Mouse (Mus musculus): ENCODE measurements at regions not wholly inside any gene's neighbourhood (a gene's known extent, or its start where the extent isn't known, plus 50 kb on each side); places are given as distances from the start of the nearest gene placed in this dataset.
A peak's percentile ranks its signal among the peaks of the same experiment; 100 is the strongest.

GRCm38 (mm10) chr10:6053207-6053606 is 131.0 kb upstream of the Rgs17 start:
- no peak for DNase-seq (ENCODE audit: low spot score)

DNA sequence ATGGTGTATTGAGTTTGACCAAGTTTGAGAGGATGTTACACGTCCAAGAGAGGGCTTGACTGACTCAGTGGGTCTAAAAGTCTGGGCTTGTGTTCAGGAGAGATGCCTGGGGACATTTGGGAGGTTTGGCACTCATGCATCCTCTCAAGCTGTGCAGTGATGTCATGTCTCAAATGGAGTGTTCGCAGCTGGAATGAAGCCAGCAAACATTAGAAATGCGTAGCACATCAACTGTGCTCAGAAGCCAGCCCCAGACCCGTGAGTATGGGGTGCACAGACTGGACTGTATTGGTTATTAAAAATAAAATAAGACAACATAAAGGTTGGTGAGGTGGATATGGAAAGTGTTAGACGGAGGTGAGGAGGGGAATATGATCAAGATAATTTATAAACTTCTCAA is 121.2 kb upstream of the Rgs17 start:
- no peak for DNase-seq (ENCODE audit: low spot score)

GRCm38 (mm10) chr10:6039771-6040170 is 117.6 kb upstream of the Rgs17 start:
- DNase-seq (ENCODE audit: low spot score) = no peak

GRCm38 (mm10) chr10:6035792-6036487 is 113.7 kb upstream of the Rgs17 start:
- peak; percentile 29 for DNase-seq (ENCODE audit: low spot score)

DNA sequence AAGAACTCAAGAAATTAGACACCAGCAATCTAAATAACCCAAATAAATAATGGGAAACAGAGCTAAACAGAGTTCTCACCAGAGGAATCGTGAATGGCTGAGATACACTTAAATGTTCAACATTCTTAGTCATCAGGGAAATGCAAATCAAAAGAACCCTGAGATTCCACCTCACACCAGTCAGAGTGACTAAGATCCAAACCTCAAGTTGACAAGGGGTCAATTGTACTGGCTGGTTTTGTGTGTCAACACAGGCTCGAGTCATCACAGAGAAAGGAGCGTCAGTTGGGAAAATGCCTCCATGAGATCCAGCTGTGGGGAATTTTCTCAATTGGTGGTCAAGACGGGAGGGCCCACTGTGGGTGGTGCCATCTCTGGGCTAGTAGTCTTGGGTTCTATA is 110.3 kb upstream of the Rgs17 start:
- DNase-seq (ENCODE audit: low spot score) = no peak

GRCm38 (mm10) chr10:6027551-6027950 is 105.4 kb upstream of the Rgs17 start:
- DNase-seq (ENCODE audit: low spot score) = no peak

DNA sequence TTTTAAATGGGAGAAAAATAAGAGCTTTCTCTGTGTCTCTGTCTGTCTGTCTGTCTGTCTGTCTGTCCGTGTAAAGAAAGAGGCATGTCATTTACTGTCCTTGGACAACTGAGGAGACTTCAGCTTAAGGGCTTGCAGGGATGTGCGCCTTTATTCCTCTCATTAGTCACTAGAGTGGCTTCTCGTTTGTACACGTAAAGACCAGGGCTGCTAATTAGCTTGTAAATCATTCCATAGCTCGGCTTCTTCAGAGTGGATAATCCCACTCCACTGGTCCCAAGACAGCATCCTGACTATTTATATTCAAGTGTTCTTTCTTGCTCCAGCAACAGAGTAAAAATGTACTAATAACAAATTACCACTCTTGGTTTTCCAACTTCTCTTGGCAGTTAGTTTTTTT is 104.1 kb upstream of the Rgs17 start:
- no peak for DNase-seq (ENCODE audit: low spot score)

- no peak for DNase-seq (ENCODE audit: low spot score)
Measured at GRCm38 (mm10) chr10:6022609-6023283, 100.5 kb upstream of the Rgs17 start.

DNA sequence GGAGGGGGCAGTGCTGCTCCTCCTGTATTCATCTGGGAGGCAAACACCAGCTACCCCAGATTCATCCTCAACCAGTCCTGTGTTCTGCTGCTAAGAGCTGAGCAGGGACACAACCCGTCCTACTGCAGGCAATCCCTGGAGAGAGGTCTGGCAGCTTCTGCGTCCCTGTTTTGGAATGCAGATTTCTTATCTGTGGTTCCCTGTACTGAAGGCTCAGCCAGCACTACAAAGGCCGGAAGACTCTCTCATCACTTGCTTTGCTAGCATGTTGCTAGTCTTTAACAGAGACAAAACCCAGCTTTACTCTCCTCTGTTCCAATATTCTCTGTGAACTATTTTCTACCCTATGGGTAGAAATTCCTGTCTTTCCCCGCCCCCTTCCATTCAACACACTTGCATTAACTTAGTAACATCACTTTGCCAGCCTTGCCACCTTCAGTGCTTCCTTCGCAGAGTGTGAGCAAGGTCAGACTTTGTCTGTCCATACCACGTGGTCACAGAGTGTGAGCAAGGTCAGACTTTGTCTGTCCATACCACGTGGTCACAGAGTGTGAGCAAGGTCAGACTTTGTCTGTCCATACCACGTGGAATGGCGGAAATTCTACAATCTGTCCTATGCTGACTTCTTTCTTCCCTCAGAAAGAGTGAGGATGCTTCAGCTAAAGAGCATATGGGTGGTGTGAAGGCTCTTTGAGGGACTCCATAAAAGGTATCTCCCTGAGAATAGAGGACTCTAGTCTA is 98.9 kb upstream of the Rgs17 start:
- no peak for DNase-seq (ENCODE audit: low spot score)

- no peak for DNase-seq (ENCODE audit: low spot score)
Measured at GRCm38 (mm10) chr10:6013743-6014142, 91.5 kb upstream of the Rgs17 start.

- no peak for DNase-seq (ENCODE audit: low spot score)
Measured at GRCm38 (mm10) chr10:6011541-6011940, 89.3 kb upstream of the Rgs17 start.

DNA sequence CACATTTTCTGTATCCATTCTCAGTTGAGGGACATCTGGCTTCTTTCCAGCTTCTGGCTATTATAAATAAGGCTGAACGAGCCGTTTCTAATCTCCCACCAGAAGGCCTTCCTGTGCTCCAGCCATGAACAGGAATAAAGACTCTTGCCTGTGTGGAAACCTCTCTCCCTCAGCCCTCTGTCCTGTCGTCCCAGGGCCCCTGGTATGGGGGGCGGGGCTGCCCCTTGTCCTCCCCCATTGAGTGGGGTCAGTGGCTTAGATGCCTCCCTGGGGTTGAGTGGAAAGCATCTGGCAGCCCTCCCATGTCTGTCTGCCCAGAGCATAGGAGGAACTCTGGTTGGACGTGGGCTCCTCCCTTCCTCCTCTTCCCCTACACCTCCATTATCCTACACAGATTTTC is 88.8 kb upstream of the Rgs17 start:
- no peak for DNase-seq (ENCODE audit: low spot score)

- no peak for DNase-seq (ENCODE audit: low spot score)
Measured at GRCm38 (mm10) chr10:6007238-6007972, 85.2 kb upstream of the Rgs17 start.

DNA sequence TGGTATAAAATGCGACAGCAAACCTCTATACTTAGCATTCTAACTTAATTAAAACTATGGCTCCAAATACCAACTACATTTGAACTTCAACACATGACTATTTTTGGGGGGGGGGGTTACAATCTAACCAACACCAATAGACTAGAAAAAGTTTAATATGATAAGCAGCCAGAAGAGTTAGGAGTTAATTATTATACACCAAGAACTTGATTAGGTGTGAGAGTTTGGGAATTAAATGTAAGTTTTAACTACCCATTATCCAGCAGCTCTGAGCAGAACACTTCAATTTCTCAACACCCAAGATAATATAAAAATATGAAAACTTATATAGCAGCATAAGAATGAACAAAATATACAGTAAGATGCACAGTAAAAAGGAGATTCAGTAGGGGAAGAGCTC is 59.2 kb upstream of the Rgs17 start:
- DNase-seq (ENCODE audit: low spot score) = no peak

DNA sequence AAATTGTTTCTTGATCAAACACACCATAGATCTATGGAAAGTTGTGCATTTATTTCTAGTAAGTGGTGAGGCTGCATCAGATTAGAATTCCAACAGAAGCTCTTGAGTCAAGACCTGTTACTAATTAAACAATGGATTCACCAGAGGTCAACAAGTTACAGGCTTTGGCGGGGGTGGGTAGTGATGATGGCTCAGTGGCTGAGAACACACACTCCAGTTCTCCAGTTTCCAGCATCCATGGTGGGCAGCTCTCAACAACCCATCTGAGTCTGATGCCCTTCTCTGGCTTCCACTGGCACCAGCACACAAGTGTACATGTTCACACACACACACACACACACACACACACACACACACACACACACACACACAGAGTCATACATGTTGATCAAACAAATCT is 56.3 kb upstream of the Rgs17 start:
- DNase-seq (ENCODE audit: low spot score) = no peak

All from yolk sac, embryonic 10.5 days (tissue).